Mouse (Mus musculus): ENCODE data around the gene Emilin3.

- TF ChIP-seq GATA1 (IDR thresholded peaks at IDR 0.05; ENCODE audit: borderline replicate concordance, low read length) (no peak), FLI1 (IDR thresholded peaks at IDR 0.05; ENCODE audit: low read length) (no peak)
Measured at GRCm38 (mm10) chr2:160953131-160953873, 41.2 kb upstream of the Emilin3 start.
